Mouse (Mus musculus) MEL (cell line): ENCODE data around the gene Fto. TPM values are rescaled to one million over a fixed set of nuclear protein-coding genes. Genes with fewer than 3 reads are reported as not detected.

Source experiments
- DNase-seq: peaks from one replicate; pipeline ENCODE4 v3.0.0; 2011; ENCODE audit warnings: low read depth, low spot score
- H3K27ac ChIP-seq: 2 replicates; pipeline ENCODE4 v1.5.1; 2012; ENCODE audit warnings: low read depth, mild to moderate bottlenecking, control low read depth, low read length, moderate library complexity; ENCODE audit not compliant: control insufficient read depth
- H3K27me3 ChIP-seq, 2 experiments: fragments of 150-350 bp in 1 of 2; sonication (generic) in 1 of 2; 2 replicates each; pipeline ENCODE4 v1.6.1; 2012; ENCODE audit warnings: low read length in 2 of 2, mild to moderate bottlenecking in 2 of 2, improper control_type of control experiment in 1 of 2, moderate library complexity in 1 of 2; ENCODE audit not compliant: insufficient read depth in 2 of 2, control insufficient read depth in 1 of 2
- H3K36me3 ChIP-seq, 2 experiments: 2 replicates each; pipeline ENCODE4 v1.6.1; 2012 to 2014; ENCODE audit warnings: low read length in 2 of 2, improper control_type of control experiment in 1 of 2, inconsistent platforms in 1 of 2, mild to moderate bottlenecking in 1 of 2; ENCODE audit not compliant: insufficient read depth in 2 of 2, control insufficient read depth in 1 of 2
- H3K4me1 ChIP-seq, 2 experiments: fragments of 150-350 bp in 1 of 2; sonication (generic) in 1 of 2; 2 replicates each; pipeline ENCODE4 v1.6.1; 2012; ENCODE audit warnings: low read length in 2 of 2, improper control_type of control experiment in 1 of 2, mild to moderate bottlenecking in 1 of 2; ENCODE audit not compliant: insufficient read depth in 2 of 2, control insufficient read depth in 1 of 2
- H3K4me3 ChIP-seq, 2 experiments: fragments of 150-350 bp in 1 of 2; sonication (generic) in 1 of 2; 2 replicates each; pipeline ENCODE4 v1.5.1; 2012; ENCODE audit warnings: low read depth in 2 of 2, low read length in 2 of 2, mild to moderate bottlenecking in 2 of 2, moderate library complexity in 2 of 2, control low read depth in 1 of 2, improper control_type of control experiment in 1 of 2; ENCODE audit not compliant: control insufficient read depth in 1 of 2, insufficient read depth in 1 of 2
- H3K79me2 ChIP-seq: 2 replicates; pipeline ENCODE4 v1.6.1; 2012; ENCODE audit warnings: mild to moderate bottlenecking, low read length, moderate library complexity; ENCODE audit not compliant: control insufficient read depth, poor library complexity, insufficient read depth
- H3K9ac ChIP-seq: 2 replicates; pipeline ENCODE4 v1.6.1; 2012; ENCODE audit warnings: low read depth, mild to moderate bottlenecking, control low read depth, low read length, moderate library complexity; ENCODE audit not compliant: control insufficient read depth, poor library complexity, severe bottlenecking
- H3K9me3 ChIP-seq: fragments of 150-350 bp; sonication (generic); replicated peaks from 2 replicates; pipeline ENCODE4 v1.6.1; 2012; ENCODE audit warnings: mild to moderate bottlenecking, low read length, improper control_type of control experiment, moderate library complexity; ENCODE audit not compliant: insufficient read depth
- BHLHE40 ChIP-seq: IDR thresholded peaks from 2 replicates; pipeline ENCODE4 v1.6.1; 2012; ENCODE audit warnings: low read depth, mild to moderate bottlenecking, inconsistent platforms, low read length, improper control_type of control experiment, borderline replicate concordance
- CHD1 ChIP-seq: IDR thresholded peaks from 2 replicates; pipeline ENCODE4 v1.6.1; 2012; ENCODE audit warnings: low read depth, mild to moderate bottlenecking, inconsistent platforms, low read length, improper control_type of control experiment
- CHD2 ChIP-seq: IDR thresholded peaks from 2 replicates; pipeline ENCODE4 v1.6.1; 2011; ENCODE audit warnings: low read length, improper control_type of control experiment
- CTCF ChIP-seq, 3 experiments: IDR thresholded peaks in 2 of 3; conservative IDR thresholded peaks in 1 of 3; 2 replicates each; pipeline ENCODE4 v1.5.1; 2011 to 2012; ENCODE audit warnings: low read length in 3 of 3, low read depth in 2 of 3, mild to moderate bottlenecking in 2 of 3, improper control_type of control experiment in 1 of 3, inconsistent platforms in 1 of 3, mixed read lengths in 1 of 3, moderate library complexity in 1 of 3; ENCODE audit not compliant: control insufficient read depth in 1 of 3, insufficient read depth in 1 of 3, poor library complexity in 1 of 3, severe bottlenecking in 1 of 3
- E2F4 ChIP-seq: IDR thresholded peaks from 2 replicates; pipeline ENCODE4 v1.6.1; 2011; ENCODE audit warnings: low read depth, low read length, improper control_type of control experiment, borderline replicate concordance
- ELF1 ChIP-seq: IDR thresholded peaks from 2 replicates; pipeline ENCODE4 v1.6.1; 2014; ENCODE audit warnings: low read depth, mild to moderate bottlenecking, inconsistent platforms, low read length, improper control_type of control experiment, moderate library complexity
- EP300 ChIP-seq, 2 experiments: IDR thresholded peaks; 2 replicates each; pipeline ENCODE4 v1.6.1; 2011; ENCODE audit warnings: improper control_type of control experiment in 2 of 2, low read length in 2 of 2, low read depth in 1 of 2, mild to moderate bottlenecking in 1 of 2
- ETS1 ChIP-seq: IDR thresholded peaks from 2 replicates; pipeline ENCODE4 v1.6.1; 2012; ENCODE audit warnings: low read depth, mild to moderate bottlenecking, inconsistent platforms, low read length, improper control_type of control experiment, moderate library complexity
- JUND ChIP-seq: IDR thresholded peaks from 2 replicates; pipeline ENCODE4 v1.6.1; 2011; ENCODE audit warnings: low read depth, mild to moderate bottlenecking, improper control_type of control experiment, low read length
- MAX ChIP-seq: IDR thresholded peaks from 2 replicates; pipeline ENCODE4 v1.6.1; 2011; ENCODE audit warnings: low read length, improper control_type of control experiment
- MAZ ChIP-seq: IDR thresholded peaks from 2 replicates; pipeline ENCODE4 v1.6.1; 2012; ENCODE audit warnings: low read depth, mild to moderate bottlenecking, inconsistent platforms, low read length, improper control_type of control experiment
- MXI1 ChIP-seq: IDR thresholded peaks from 2 replicates; pipeline ENCODE4 v1.6.1; 2011; ENCODE audit warnings: mild to moderate bottlenecking, low read depth, low read length, improper control_type of control experiment
- MYB ChIP-seq: IDR thresholded peaks from 2 replicates; pipeline ENCODE4 v1.6.1; 2011; ENCODE audit warnings: mild to moderate bottlenecking, low read depth, low read length, improper control_type of control experiment
- NRF1 ChIP-seq: IDR thresholded peaks from 2 replicates; pipeline ENCODE4 v1.6.1; 2014; ENCODE audit warnings: low read depth, mild to moderate bottlenecking, inconsistent platforms, low read length, improper control_type of control experiment, moderate library complexity; ENCODE audit not compliant: poor library complexity, insufficient read depth, severe bottlenecking
- POLR2AphosphoS2 ChIP-seq: IDR thresholded peaks from 2 replicates; pipeline ENCODE4 v1.6.1; 2011; ENCODE audit warnings: low read length, improper control_type of control experiment
- POLR2AphosphoS5 ChIP-seq: IDR thresholded peaks from 2 replicates; pipeline ENCODE4 v1.6.1; 2012; ENCODE audit warnings: low read depth, borderline replicate concordance, mild to moderate bottlenecking, inconsistent platforms, low read length, moderate library complexity, mixed read lengths
- RCOR1 ChIP-seq: IDR thresholded peaks from 2 replicates; pipeline ENCODE4 v1.6.1; 2012; ENCODE audit warnings: low read depth, mild to moderate bottlenecking, inconsistent platforms, low read length, improper control_type of control experiment
- TCF12 ChIP-seq: IDR thresholded peaks from 2 replicates; pipeline ENCODE4 v1.6.1; 2014; ENCODE audit warnings: low read depth, mild to moderate bottlenecking, inconsistent platforms, low read length, improper control_type of control experiment, moderate library complexity
- UBTF ChIP-seq: IDR thresholded peaks from 2 replicates; pipeline ENCODE4 v1.6.1; 2012; ENCODE audit warnings: low read depth, mild to moderate bottlenecking, inconsistent platforms, low read length, improper control_type of control experiment, moderate library complexity, borderline replicate concordance; ENCODE audit not compliant: insufficient read depth
- USF1 ChIP-seq: IDR thresholded peaks from 2 replicates; pipeline ENCODE4 v1.6.1; 2014; ENCODE audit warnings: low read depth, mild to moderate bottlenecking, inconsistent platforms, low read length, improper control_type of control experiment, moderate library complexity
- USF2 ChIP-seq, 2 experiments: IDR thresholded peaks; 2 replicates each; pipeline ENCODE4 v1.6.1; 2011 to 2012; ENCODE audit warnings: improper control_type of control experiment in 2 of 2, low read length in 2 of 2, borderline replicate concordance in 1 of 2, inconsistent platforms in 1 of 2, low read depth in 1 of 2, mild to moderate bottlenecking in 1 of 2; ENCODE audit not compliant: insufficient read depth in 1 of 2
- ZC3H11A ChIP-seq: IDR thresholded peaks from 2 replicates; pipeline ENCODE4 v1.6.1; 2012; ENCODE audit warnings: low read depth, mild to moderate bottlenecking, inconsistent platforms, low read length, improper control_type of control experiment
- ZMIZ1 ChIP-seq: IDR thresholded peaks from 2 replicates; pipeline ENCODE4 v1.6.1; 2012; ENCODE audit warnings: low read depth, mild to moderate bottlenecking, inconsistent platforms, low read length, improper control_type of control experiment, moderate library complexity
- ZNF384 ChIP-seq: IDR thresholded peaks from 2 replicates; pipeline ENCODE4 v1.6.1; 2012; ENCODE audit warnings: low read depth, mild to moderate bottlenecking, inconsistent platforms, low read length, improper control_type of control experiment
- polyA plus RNA-seq, 2 experiments: library from polyadenylated mRNA; stranded (reverse) in 1 of 2; unstranded in 1 of 2; fragments of >175 nt in 1 of 2; fragments of >200 nt in 1 of 2; gene quantifications; 2 replicates each; pipeline versions ENCODE4 v1.2.1 to v1.2.4; 2012; ENCODE audit warnings: low replicate concordance in 2 of 2, low read depth in 1 of 2; ENCODE audit not compliant: insufficient read length in 2 of 2, insufficient read depth in 1 of 2, missing spikeins in 1 of 2
- total RNA-seq: library from RNA; depleted of rRNA; stranded (reverse); fragments of 300-350 nt; gene quantifications from 2 replicates; pipeline ENCODE4 v1.2.3, GENCODE M21; 2012

The Fto gene
- total and polyA plus RNA-seq, 3 experiments = 13.5 to 41.1 TPM; not detected in 1

GRCm38 (mm10) chr8:91460965-91461364, 147.6 kb downstream of the Fto start:
- Histone ChIP-seq H3K9ac (no peak overlapping the region), H3K36me3 (no peaks in the 10 kb centered on the region), H3K27me3 (no peaks in the 10 kb centered on the region), H3K27ac (no peak overlapping the region), H3K4me1 (no peaks in the 10 kb centered on the region), H3K9me3 (no peaks in the 10 kb centered on the region), H3K79me2 (no peaks in the 10 kb centered on the region), H3K4me3 (no peak overlapping the region)
- DNase-seq = no peak
- no peak for TF ChIP-seq JUND
- TF ChIP-seq RCOR1 = no peak
- TF ChIP-seq MAZ = no peak
- TF ChIP-seq ELF1 = no peak
- no peak for TF ChIP-seq TCF12
- no peak for TF ChIP-seq ZC3H11A
- no peak for TF ChIP-seq CTCF (IDR thresholded peaks at IDR 0.05 in 2 of 3, conservative IDR thresholded peaks at IDR 0.05 in 1 of 3; ENCODE audit: control insufficient read depth in 1 of 3, insufficient read depth in 1 of 3, low read depth in 2 of 3, low read length in 3 of 3, poor library complexity in 1 of 3, severe bottlenecking in 1 of 3)
- TF ChIP-seq POLR2AphosphoS2 = no peak
- no peak for TF ChIP-seq USF1
- no peak for TF ChIP-seq MAX
- no peak for TF ChIP-seq CHD2
- TF ChIP-seq ZNF384 = no peak

DNA sequence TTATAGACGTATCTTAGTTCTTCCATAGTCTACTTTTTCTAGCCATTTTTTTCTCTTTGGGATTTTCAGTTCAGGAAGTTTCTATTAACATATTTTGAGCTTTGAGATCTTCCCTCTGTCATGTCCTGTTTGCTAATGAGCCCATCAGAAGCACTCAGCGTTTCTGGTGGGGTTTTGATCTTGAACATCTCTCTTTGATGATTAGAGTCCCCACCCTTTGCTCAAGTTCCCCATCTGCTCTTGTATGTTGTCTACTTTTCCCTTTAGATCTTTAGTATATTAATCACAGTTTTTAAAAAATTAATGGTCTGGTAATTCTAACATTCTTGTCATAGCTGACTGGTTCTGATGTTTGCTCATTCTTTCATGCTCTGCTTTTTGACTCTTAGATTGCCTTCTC, 150.4 kb downstream of the Fto start:
- H3K4me1 ChIP-seq = no peaks in the 10 kb centered on the region
- no peak for DNase-seq

More for the DNA sequence above, 150.4 kb downstream of the Fto start:
- Histone ChIP-seq H3K4me3 (no peak overlapping the region), H3K27me3 (no peaks in the 10 kb centered on the region), H3K9me3 (no peaks in the 10 kb centered on the region), H3K27ac (no peak overlapping the region), H3K79me2 (no peaks in the 10 kb centered on the region), H3K9ac (no peak overlapping the region), H3K36me3 (no peaks in the 10 kb centered on the region)
- TF ChIP-seq TCF12 (no peak), E2F4 (no peak), ZMIZ1 (no peak), BHLHE40 (no peak), NRF1 (no peak), MXI1 (no peak), UBTF (no peak), MAZ (no peak), POLR2AphosphoS5 (no peak), CHD1 (no peak), MYB (no peak), EP300 (IDR thresholded peaks at IDR 0.05; ENCODE audit: low read depth in 1 of 2, low read length in 2 of 2) (no peak), ZC3H11A (no peak), ETS1 (no peak), USF2 (IDR thresholded peaks at IDR 0.05; ENCODE audit: borderline replicate concordance in 1 of 2, insufficient read depth in 1 of 2, low read depth in 1 of 2, low read length in 2 of 2) (no peak)
